Mouse (Mus musculus) midbrain, embryonic 10.5 days (tissue): ENCODE measurements around the gene Rbm20. TPM values are rescaled to one million over a fixed set of nuclear protein-coding genes. Genes with fewer than 3 reads are reported as not detected.
"Not testable (repeated sequence)": the region's sequence is repeated elsewhere in the genome, so short reads cannot be mapped to it uniquely, and the experiment has no call there.

Source experiments
- DNase-seq: peaks from one replicate; pipeline ENCODE4 v3.0.0-alpha.2; 2017; ENCODE audit warnings: low spot score
- H3K27ac ChIP-seq: fragments of 300-500 bp; sonication (generic); replicated peaks from 2 replicates; pipeline ENCODE4 v1.5.1; 2016; ENCODE audit warnings: mild to moderate bottlenecking
- H3K27me3 ChIP-seq: fragments of 300-500 bp; sonication (generic); 2 replicates; pipeline ENCODE4 v1.6.1; 2016; ENCODE audit warnings: low read depth, mild to moderate bottlenecking; ENCODE audit not compliant: poor library complexity, severe bottlenecking
- H3K36me3 ChIP-seq: fragments of 300-500 bp; sonication (generic); 2 replicates; pipeline ENCODE4 v1.6.1; 2016; ENCODE audit warnings: mild to moderate bottlenecking, moderate library complexity
- H3K4me1 ChIP-seq: fragments of 300-500 bp; sonication (generic); 2 replicates; pipeline ENCODE4 v1.6.1; 2016
- H3K4me3 ChIP-seq: fragments of 300-500 bp; sonication (generic); 2 replicates; pipeline ENCODE4 v1.5.1; 2016; ENCODE audit warnings: mild to moderate bottlenecking, moderate library complexity
- H3K9me3 ChIP-seq: fragments of 300-500 bp; sonication (generic); replicated peaks from 2 replicates; pipeline ENCODE4 v1.6.1; 2016; ENCODE audit warnings: mild to moderate bottlenecking
- WGBS: fragments of 180-500 bp; shearing (Covaris S2); methylation state at CpG from one replicate; pipeline ENCODE4 v1.1.7; 2016; 5-methylcytosine and 5-hydroxymethylcytosine counted together
- polyA plus RNA-seq: library from polyadenylated mRNA; unstranded; fragments of >200 nt; fragmentation: Nextera tagmentation; extraction: Ambion mirVana; gene quantifications from 2 replicates; pipeline ENCODE4 v1.2.1, GENCODE M21; 2016

Rbm20 gene
- polyA plus RNA-seq, 1 experiment from 2014 or later, result 0.75 TPM

- WGBS, result 82% methylated on average over 3 of the region's 3 CpGs
- no peaks in the 10 kb centered on the region for H3K27me3 ChIP-seq
- no peak overlapping the region for H3K4me3 ChIP-seq
- no peaks in the 10 kb centered on the region for H3K9me3 ChIP-seq
- DNase-seq, result no peak
- H3K4me1 ChIP-seq, result peaks cover 15% of the 10 kb centered on the region
- H3K36me3 ChIP-seq, result no peaks in the 10 kb centered on the region
- H3K27ac ChIP-seq, result no peak overlapping the region
Observed at GRCm38 (mm10) chr19:53805063-53805462, 128.0 kb downstream of the Rbm20 start.

GRCm38 (mm10) chr19:53806126-53806525 lies 129.0 kb downstream of the Rbm20 start:
- 74% methylated on average over 7 of the region's 7 CpGs for WGBS
- DNase-seq, result no peak
- no peaks in the 10 kb centered on the region for H3K36me3 ChIP-seq
- H3K4me3 ChIP-seq, result no peak overlapping the region
- no peaks in the 10 kb centered on the region for H3K9me3 ChIP-seq
- no peaks in the 10 kb centered on the region for H3K27me3 ChIP-seq
- no peak overlapping the region; the same call in 1 of the 2 replicates for H3K27ac ChIP-seq
- peaks cover 14% of the 10 kb centered on the region for H3K4me1 ChIP-seq

GRCm38 (mm10) chr19:53806526-53807275 lies 129.6 kb downstream of the Rbm20 start:
- H3K4me3 ChIP-seq, DNase-seq, H3K27ac ChIP-seq, H3K36me3 ChIP-seq, H3K9me3 ChIP-seq, H3K27me3 ChIP-seq: not testable (repeated sequence)
- peaks cover 14% of the 10 kb centered on the region for H3K4me1 ChIP-seq
- WGBS, result 84% methylated on average over 6 of the region's 6 CpGs

GRCm38 (mm10) chr19:53807276-53807801 lies 130.2 kb downstream of the Rbm20 start:
- H3K27ac ChIP-seq, result no peak overlapping the region
- H3K4me3 ChIP-seq, result no peak overlapping the region
- H3K9me3 ChIP-seq, result no peaks in the 10 kb centered on the region
- H3K4me1 ChIP-seq, result peaks cover 14% of the 10 kb centered on the region
- no peaks in the 10 kb centered on the region for H3K27me3 ChIP-seq
- H3K36me3 ChIP-seq, result no peaks in the 10 kb centered on the region
- no peak for DNase-seq
- WGBS, result 81% methylated on average over 5 of the region's 5 CpGs

- 80% methylated on average over 15 of the region's 15 CpGs for WGBS
- Histone ChIP-seq H3K4me3 (no peak overlapping the region), H3K4me1 (peaks cover 14% of the 10 kb centered on the region)
Observed at GRCm38 (mm10) chr19:53808041-53808777, 131.1 kb downstream of the Rbm20 start.

GRCm38 (mm10) chr19:53809185-53809861 lies 132.2 kb downstream of the Rbm20 start:
- Histone ChIP-seq H3K4me3 (no peak overlapping the region), H3K36me3 (no peaks in the 10 kb centered on the region), H3K27me3 (no peaks in the 10 kb centered on the region), H3K27ac (0 out of 2 replicates have a peak overlapping the region, but pooled peaks have one; percentile 4), H3K4me1 (peaks cover 14% of the 10 kb centered on the region), H3K9me3 (no peaks in the 10 kb centered on the region)
- no peak for DNase-seq
- WGBS, result 73% methylated on average over 7 of the region's 7 CpGs

More at GRCm38 (mm10) chr19:53808041-53808777, 131.1 kb downstream of the Rbm20 start:
- Histone ChIP-seq H3K27me3 (no peaks in the 10 kb centered on the region), H3K36me3 (no peaks in the 10 kb centered on the region), H3K9me3 (no peaks in the 10 kb centered on the region), H3K27ac (no peak overlapping the region)
- no peak for DNase-seq

GRCm38 (mm10) chr19:53810024-53810423 lies 132.9 kb downstream of the Rbm20 start:
- Histone ChIP-seq H3K4me1 (peaks cover 14% of the 10 kb centered on the region), H3K4me3 (no peak overlapping the region), H3K27ac (no peak overlapping the region), H3K9me3 (no peaks in the 10 kb centered on the region), H3K27me3 (no peaks in the 10 kb centered on the region), H3K36me3 (no peaks in the 10 kb centered on the region)
- DNase-seq, result no peak
- 75% methylated on average over 7 of the region's 7 CpGs for WGBS

GRCm38 (mm10) chr19:53810584-53810983 lies 133.5 kb downstream of the Rbm20 start:
- no peak for DNase-seq
- Histone ChIP-seq H3K4me3 (no peak overlapping the region), H3K4me1 (peaks cover 14% of the 10 kb centered on the region), H3K9me3 (no peaks in the 10 kb centered on the region), H3K27me3 (no peaks in the 10 kb centered on the region), H3K36me3 (no peaks in the 10 kb centered on the region), H3K27ac (no peak overlapping the region)
- 88% methylated on average over 3 of the region's 3 CpGs for WGBS

GRCm38 (mm10) chr19:53813576-53813975 lies 136.5 kb downstream of the Rbm20 start:
- H3K36me3 ChIP-seq, result no peaks in the 10 kb centered on the region
- H3K4me1 ChIP-seq, result peaks cover 11% of the 10 kb centered on the region
- DNase-seq, result no peak
- 0 out of 2 replicates have a peak overlapping the region, but pooled peaks have one; percentile 6 for H3K27ac ChIP-seq
- H3K9me3 ChIP-seq, result no peaks in the 10 kb centered on the region
- no peak overlapping the region for H3K4me3 ChIP-seq
- no peaks in the 10 kb centered on the region for H3K27me3 ChIP-seq
- WGBS, result 95% methylated on average over 5 of the region's 5 CpGs

- H3K27me3 ChIP-seq, result no peaks in the 10 kb centered on the region
- no peak for DNase-seq
- H3K4me1 ChIP-seq, result peaks cover under 1% of the 10 kb centered on the region
- no peaks in the 10 kb centered on the region for H3K9me3 ChIP-seq
- no peak overlapping the region for H3K4me3 ChIP-seq
- 89% methylated on average over 4 of the region's 4 CpGs for WGBS
- H3K36me3 ChIP-seq, result no peaks in the 10 kb centered on the region
- no peak overlapping the region for H3K27ac ChIP-seq
Observed at GRCm38 (mm10) chr19:53815714-53816113, 138.6 kb downstream of the Rbm20 start.

GRCm38 (mm10) chr19:53816242-53816641 lies 139.1 kb downstream of the Rbm20 start:
- WGBS, result 88% methylated on average over 11 of the region's 11 CpGs
- Histone ChIP-seq H3K9me3 (no peaks in the 10 kb centered on the region), H3K4me1 (peaks cover 6% of the 10 kb centered on the region), H3K36me3 (no peaks in the 10 kb centered on the region), H3K27me3 (no peaks in the 10 kb centered on the region), H3K4me3 (no peak overlapping the region), H3K27ac (no peak overlapping the region)
- DNase-seq, result no peak

GRCm38 (mm10) chr19:53819299-53819698 lies 142.2 kb downstream of the Rbm20 start:
- no peaks in the 10 kb centered on the region for H3K9me3 ChIP-seq
- no peaks in the 10 kb centered on the region for H3K36me3 ChIP-seq
- DNase-seq, result no peak
- no peak overlapping the region for H3K27ac ChIP-seq
- WGBS, result 80% methylated on average over 6 of the region's 6 CpGs
- H3K27me3 ChIP-seq, result no peaks in the 10 kb centered on the region
- H3K4me3 ChIP-seq, result no peak overlapping the region
- H3K4me1 ChIP-seq, result peaks cover 19% of the 10 kb centered on the region
